Mouse (Mus musculus) thymus, postnatal 36 days (tissue): ENCODE measurements around the gene Rac2.
A peak's percentile ranks its signal among the peaks of the same experiment; 100 is the strongest.

Source experiments
- DNase-seq, 2 experiments: peaks; one replicate each; pipeline ENCODE4 v3.0.0; 2022; ENCODE audit warnings: mixed read lengths in 2 of 2

Gene Rac2

GRCm38 (mm10) chr15:78546060-78546459 lies 26.5 kb downstream of the Rac2 start:
- DNase-seq: no peak

- no peak for DNase-seq
Measured at GRCm38 (mm10) chr15:78544561-78545001, 28.0 kb downstream of the Rac2 start, which contains the start of gene Sstr3. Sstr3 (minus strand) TSS chr15:78544685.

- DNase-seq: no peak
Measured at GRCm38 (mm10) chr15:78544041-78544440, 28.5 kb downstream of the Rac2 start.

GRCm38 (mm10) chr15:78542767-78543303 lies 29.7 kb downstream of the Rac2 start:
- no peak for DNase-seq

- DNase-seq: no peak
Measured at GRCm38 (mm10) chr15:78542098-78542766, 30.4 kb downstream of the Rac2 start.

GRCm38 (mm10) chr15:78541606-78542005 lies 31.0 kb downstream of the Rac2 start:
- DNase-seq: no peak

GRCm38 (mm10) chr15:78541036-78541435 lies 31.5 kb downstream of the Rac2 start:
- no peak for DNase-seq

- no peak for DNase-seq
Measured at GRCm38 (mm10) chr15:78535723-78536421, 36.7 kb downstream of the Rac2 start.

- no peak for DNase-seq
Measured at GRCm38 (mm10) chr15:78533346-78533835, 39.2 kb downstream of the Rac2 start.

- no peak for DNase-seq
Measured at GRCm38 (mm10) chr15:78532566-78533345, 39.8 kb downstream of the Rac2 start.

- DNase-seq: peak; percentile 94 to 96
Measured at GRCm38 (mm10) chr15:78531901-78532469, 40.6 kb downstream of the Rac2 start.

- no peak for DNase-seq
Measured at GRCm38 (mm10) chr15:78531451-78531720, 41.2 kb downstream of the Rac2 start.

GRCm38 (mm10) chr15:78530671-78531450 lies 41.7 kb downstream of the Rac2 start, which contains the start of gene C1qtnf6:
C1qtnf6 (minus strand) TSS chr15:78531416.
- DNase-seq: no peak

GRCm38 (mm10) chr15:78530141-78530540 lies 42.4 kb downstream of the Rac2 start:
- DNase-seq: no peak

- no peak for DNase-seq
Measured at GRCm38 (mm10) chr15:78529428-78529990, 43.1 kb downstream of the Rac2 start.

GRCm38 (mm10) chr15:78528726-78529411 lies 43.7 kb downstream of the Rac2 start:
- no peak for DNase-seq

GRCm38 (mm10) chr15:78527973-78528372 lies 44.6 kb downstream of the Rac2 start:
- peak; percentile 45 to 57 for DNase-seq

- no peak for DNase-seq
Measured at GRCm38 (mm10) chr15:78524163-78524562, 48.4 kb downstream of the Rac2 start.

- no peak for DNase-seq
Measured at GRCm38 (mm10) chr15:78521892-78522291, 50.7 kb downstream of the Rac2 start.

- DNase-seq: no peak
Measured at GRCm38 (mm10) chr15:78521331-78521730, 51.3 kb downstream of the Rac2 start.

GRCm38 (mm10) chr15:78520112-78520715 lies 52.4 kb downstream of the Rac2 start:
- DNase-seq: no peak
